Mouse (Mus musculus) kidney, adult 2 months (tissue): ENCODE data around the gene Kbtbd4. TPM values are rescaled to one million over a fixed set of nuclear protein-coding genes. Genes with fewer than 3 reads are reported as not detected.

Experiments
- DNase-seq: peaks from one replicate; pipeline ENCODE4 v3.0.0; 2021
- H3K27ac ChIP-seq: fragments of 200-500 bp; 2 replicates; pipeline ENCODE4 v1.5.1; 2012; ENCODE audit warnings: low read depth, low read length, control low read depth, inconsistent platforms; ENCODE audit not compliant: insufficient read depth
- H3K27me3 ChIP-seq: fragments of 200-500 bp; replicated peaks from 2 replicates; pipeline ENCODE4 v1.6.1; 2012; ENCODE audit warnings: mild to moderate bottlenecking, moderate library complexity, low read length, inconsistent platforms; ENCODE audit not compliant: control insufficient read depth, insufficient read depth
- H3K36me3 ChIP-seq: fragments of 200-500 bp; 2 replicates; pipeline ENCODE4 v1.6.1; 2012; ENCODE audit warnings: mild to moderate bottlenecking, moderate library complexity, low read length, inconsistent platforms; ENCODE audit not compliant: control insufficient read depth, insufficient read depth
- H3K4me1 ChIP-seq: fragments of 200-500 bp; 2 replicates; pipeline ENCODE4 v1.6.1; 2011; ENCODE audit warnings: low read length; ENCODE audit not compliant: control insufficient read depth, insufficient read depth
- H3K4me3 ChIP-seq: fragments of 200-500 bp; 2 replicates; pipeline ENCODE4 v1.5.1; 2011; ENCODE audit warnings: mild to moderate bottlenecking, low read depth, low read length, control low read depth; ENCODE audit not compliant: insufficient read depth
- CTCF ChIP-seq: fragments of 200-500 bp; conservative IDR thresholded peaks from 2 replicates; pipeline ENCODE4 v1.5.1; 2011; ENCODE audit warnings: low read depth, mild to moderate bottlenecking, control low read depth, low read length, moderate library complexity, mixed read lengths; ENCODE audit not compliant: insufficient read depth, insufficient read length
- POLR2A ChIP-seq: fragments of 200-500 bp; IDR thresholded peaks from one replicate; pipeline ENCODE4 v1.6.1; 2011; ENCODE audit warnings: low read depth, low read length, control low read depth
- WGBS: fragments of 180-500 bp; shearing (Covaris S2); methylation state at CpG from one replicate; pipeline ENCODE4 v1.1.7; 2018; 5-methylcytosine and 5-hydroxymethylcytosine counted together
- polyA plus RNA-seq: library from polyadenylated mRNA; depleted of rRNA; stranded (reverse); fragments of >200 nt; gene quantifications from 2 replicates; pipeline ENCODE4 v1.2.3, GENCODE M21; 2012; rRNA removed

The Kbtbd4 gene
- 18.8 and 19.0 TPM in 2 replicates for polyA plus RNA-seq

DNA sequence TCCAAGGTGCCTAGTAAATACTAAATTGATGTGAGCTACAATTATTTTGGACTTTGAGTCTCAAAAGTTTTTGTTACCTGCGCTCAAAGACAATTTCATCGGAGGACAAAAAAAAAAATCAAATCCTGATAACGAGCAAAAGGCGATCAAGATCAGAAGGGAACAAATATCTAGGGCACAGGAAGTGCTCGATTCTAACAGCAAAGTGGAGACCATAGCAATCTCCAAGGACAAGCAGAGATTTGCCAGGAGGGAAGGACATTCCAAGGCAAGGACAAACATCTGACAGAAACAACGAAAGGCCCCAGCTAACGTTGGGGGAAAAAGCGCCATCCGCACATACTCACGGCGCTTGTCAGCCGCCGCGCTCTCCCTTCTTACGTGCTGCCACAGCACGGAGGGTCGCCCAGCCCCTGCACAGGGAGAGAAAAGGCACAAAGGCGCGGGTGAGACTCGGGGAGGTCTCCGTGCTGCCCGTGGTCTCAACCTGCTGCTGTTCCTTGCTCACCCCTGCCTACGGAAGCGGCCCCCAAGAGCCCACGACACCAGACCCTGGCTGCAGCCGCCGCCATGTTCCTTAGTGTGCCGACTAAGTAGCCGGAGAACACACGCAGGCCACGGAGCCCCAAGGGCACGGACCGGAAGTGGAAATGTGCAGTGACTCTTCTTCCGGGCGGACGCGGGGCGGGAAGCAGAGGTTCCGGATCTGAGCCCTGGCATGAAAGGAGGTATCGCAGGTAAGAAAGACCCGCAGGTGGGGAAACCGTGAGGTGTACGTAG lies at the start of gene Kbtbd4, which contains the start of gene Ndufs3:
Gene Kbtbd4, plus strand, starts transcription at position 665 of the 780 bp plus-strand sequence.
Gene Ndufs3, minus strand, starts transcription at position 752 of the 780 bp plus-strand sequence.
- Histone ChIP-seq H3K36me3 (peaks cover 2% of the 10 kb centered on the region; the same call in 1 of the 2 replicates), H3K27me3 (no peaks in the 10 kb centered on the region), H3K27ac (peak within 1 kb of the TSS; percentile 99), H3K4me3 (peak within 1 kb of the TSS; percentile 94), H3K4me1 (peaks cover 11% of the 10 kb centered on the region; the same call in 1 of the 2 replicates)
- TF ChIP-seq POLR2A (peak; percentile 71), CTCF (no peak)
- under 1% methylated on average over 43 of the region's 43 CpGs for WGBS
- DNase-seq: peak; percentile 94

- H3K27ac ChIP-seq: no peak overlapping the region
- TF ChIP-seq POLR2A: no peak
- TF ChIP-seq CTCF: no peak
- peaks cover 15% of the 10 kb centered on the region for H3K36me3 ChIP-seq
- no peaks in the 10 kb centered on the region for H3K4me1 ChIP-seq
- H3K27me3 ChIP-seq: no peaks in the 10 kb centered on the region
- no peak for DNase-seq
- WGBS: 95% methylated on average over 2 of the region's 2 CpGs
- H3K4me3 ChIP-seq: no peak overlapping the region
Observed at GRCm38 (mm10) chr2:90861486-90861885, 43.1 kb upstream of the Kbtbd4 start.

GRCm38 (mm10) chr2:90864184-90864583 lies 40.4 kb upstream of the Kbtbd4 start:
- H3K4me1 ChIP-seq: no peaks in the 10 kb centered on the region

DNA sequence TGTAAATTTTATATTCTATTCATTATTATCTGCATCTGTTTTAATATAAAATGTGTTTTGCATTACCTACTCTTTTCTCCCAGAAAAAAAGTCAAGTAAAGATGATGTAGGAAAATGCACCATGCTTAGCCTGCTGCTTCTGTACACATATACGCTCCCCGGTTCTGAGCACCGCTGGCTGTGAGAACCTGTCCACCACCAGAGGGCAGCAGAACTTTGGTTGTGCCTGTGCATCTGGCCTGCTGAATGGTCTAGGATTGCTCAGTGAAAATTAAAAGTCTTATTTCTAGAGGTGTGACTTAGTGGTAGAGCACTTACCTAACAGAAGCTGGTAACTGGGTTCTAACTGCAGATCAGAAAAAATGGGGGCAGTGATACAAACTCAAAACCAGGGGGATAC lies 38.0 kb upstream of the Kbtbd4 start:
- Histone ChIP-seq H3K36me3 (peaks cover 12% of the 10 kb centered on the region), H3K4me1 (no peaks in the 10 kb centered on the region), H3K4me3 (no peak overlapping the region), H3K27me3 (no peaks in the 10 kb centered on the region), H3K27ac (no peak overlapping the region)
- TF ChIP-seq POLR2A (no peak), CTCF (peak; percentile 93)
- 8% methylated on average over 3 of the region's 3 CpGs for WGBS
- DNase-seq: peak; percentile 86

More at GRCm38 (mm10) chr2:90864184-90864583, 40.4 kb upstream of the Kbtbd4 start:
- no peak for TF ChIP-seq CTCF
- no peak for TF ChIP-seq POLR2A
- no peaks in the 10 kb centered on the region for H3K27me3 ChIP-seq
- no peak overlapping the region for H3K4me3 ChIP-seq
- no peak overlapping the region for H3K27ac ChIP-seq
- DNase-seq: no peak
- H3K36me3 ChIP-seq: peaks cover 15% of the 10 kb centered on the region

DNA sequence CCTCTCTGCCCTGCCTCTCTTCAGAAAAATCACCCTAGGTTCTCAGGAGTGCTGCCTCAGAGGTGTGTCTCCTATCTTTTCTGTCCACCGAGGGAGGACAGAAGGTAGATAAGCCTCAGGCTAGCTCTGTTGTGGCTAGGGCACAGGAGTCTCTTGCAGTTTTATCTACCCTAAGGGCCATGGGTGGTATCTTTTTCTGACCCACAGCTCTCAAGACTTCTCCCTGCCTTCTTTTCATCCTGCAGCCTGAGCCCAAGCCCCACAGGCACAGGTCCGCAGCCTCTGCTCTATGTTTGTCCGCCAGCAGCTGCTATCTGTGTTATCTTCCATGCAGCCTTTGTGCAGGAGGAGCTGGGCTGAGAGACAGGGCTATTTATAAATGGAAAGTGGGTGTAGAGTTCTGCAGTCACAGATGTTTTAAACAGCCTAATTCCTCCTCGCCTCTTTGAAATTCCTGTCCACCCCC lies 34.4 kb upstream of the Kbtbd4 start:
- DNase-seq: no peak
- 31% methylated on average over 4 of the region's 4 CpGs for WGBS
- H3K4me1 ChIP-seq: no peaks in the 10 kb centered on the region
- H3K27ac ChIP-seq: no peak overlapping the region
- no peak overlapping the region for H3K4me3 ChIP-seq
- TF ChIP-seq POLR2A: no peak
- no peak for TF ChIP-seq CTCF
- peaks cover 4% of the 10 kb centered on the region for H3K36me3 ChIP-seq
- H3K27me3 ChIP-seq: no peaks in the 10 kb centered on the region

- 57% methylated on average over 8 of the region's 8 CpGs for WGBS
- Histone ChIP-seq H3K4me1 (no peaks in the 10 kb centered on the region), H3K27ac (no peak overlapping the region), H3K27me3 (no peaks in the 10 kb centered on the region), H3K4me3 (no peak overlapping the region), H3K36me3 (peaks cover 3% of the 10 kb centered on the region; the same call in 1 of the 2 replicates)
- TF ChIP-seq POLR2A (no peak), CTCF (no peak)
- no peak for DNase-seq
Observed at GRCm38 (mm10) chr2:90871180-90871961, 33.2 kb upstream of the Kbtbd4 start.

DNA sequence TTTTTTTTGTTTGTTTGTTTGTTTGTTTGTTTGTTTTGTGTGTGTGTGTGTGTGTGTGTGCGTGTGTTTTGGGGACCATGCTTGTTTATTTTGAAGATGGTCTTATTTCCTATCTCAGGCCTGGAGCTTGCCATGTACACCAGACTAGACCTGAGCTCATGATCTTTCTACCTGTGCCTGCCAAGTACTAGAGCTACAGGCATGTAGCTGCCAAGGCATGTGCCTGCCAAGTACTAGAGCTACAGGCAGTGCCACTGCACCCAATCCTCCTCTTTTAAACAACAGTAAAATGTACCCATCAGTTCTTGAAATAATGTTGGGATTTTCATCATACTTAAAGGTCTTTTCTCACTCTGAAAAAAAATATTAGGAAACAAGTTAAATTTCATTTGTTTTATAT lies 30.5 kb upstream of the Kbtbd4 start:
- no peaks in the 10 kb centered on the region for H3K4me1 ChIP-seq
- no peaks in the 10 kb centered on the region for H3K27me3 ChIP-seq
- no peak for TF ChIP-seq CTCF
- no peak for TF ChIP-seq POLR2A
- 95% methylated on average over 1 of the region's 1 CpGs for WGBS
- no peak overlapping the region for H3K27ac ChIP-seq
- H3K36me3 ChIP-seq: no peaks in the 10 kb centered on the region
- DNase-seq: no peak
- H3K4me3 ChIP-seq: no peak overlapping the region
